Mouse (Mus musculus) spleen, adult 2 months (tissue): ENCODE measurements at regions not wholly inside any gene's neighbourhood (a gene's known extent, or its start where the extent isn't known, plus 50 kb on each side); places are given as distances from the start of the nearest gene placed in this dataset.

ENCODE experiments used
- CTCF ChIP-seq: fragments of 200-500 bp; IDR thresholded peaks from 2 replicates; pipeline ENCODE4 v1.5.1; 2011; ENCODE audit warnings: mild to moderate bottlenecking, inconsistent platforms; ENCODE audit not compliant: insufficient read depth, insufficient read length, insufficient replicate concordance; ENCODE audit errors: extremely low read depth
- POLR2A ChIP-seq: fragments of 200-500 bp; IDR thresholded peaks from 2 replicates; pipeline ENCODE4 v1.6.1; 2011; ENCODE audit warnings: low read depth, low read length, inconsistent platforms

DNA sequence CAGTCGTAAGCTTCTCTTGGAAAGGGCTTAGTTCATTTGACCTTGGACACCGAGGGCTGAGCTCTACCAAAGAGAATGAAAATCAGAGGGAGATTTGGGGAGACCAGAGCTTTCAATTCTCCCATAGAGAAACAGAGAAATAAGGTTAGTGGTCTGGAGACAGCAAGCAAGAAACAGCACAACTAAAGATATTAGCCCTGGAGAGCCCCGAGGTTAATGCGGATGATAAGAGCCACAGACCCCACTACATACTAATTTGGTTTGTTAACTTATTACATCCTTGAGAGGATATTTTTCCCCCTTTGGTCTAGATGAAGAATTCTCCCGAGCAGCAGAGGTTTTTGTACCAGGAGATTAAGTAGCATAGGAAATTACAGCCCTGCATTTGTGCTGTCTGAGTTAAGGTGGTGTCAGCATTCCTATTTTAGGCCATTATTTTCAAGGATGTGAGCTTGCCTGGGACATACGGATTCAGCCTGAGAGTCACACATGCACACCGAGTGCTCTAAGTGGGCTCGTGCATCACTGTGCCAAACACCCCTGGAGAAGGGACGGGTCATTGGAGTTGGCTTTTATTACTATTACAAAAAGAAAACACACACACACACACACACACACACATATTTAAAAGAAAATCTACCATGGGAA lies 147.4 kb upstream of the C9orf72 start:
- TF ChIP-seq CTCF = no peak
- no peak for TF ChIP-seq POLR2A
